Mouse (Mus musculus) layer of hippocampus, adult 9-11 months (tissue): ENCODE measurements at regions not wholly inside any gene's neighbourhood (a gene's known extent, or its start where the extent isn't known, plus 50 kb on each side); places are given as distances from the start of the nearest gene placed in this dataset.

Experiments used
- DNase-seq: peaks from one replicate; pipeline ENCODE4 v3.0.0; 2022

- DNase-seq, result no peak
Measured at GRCm38 (mm10) chr6:55627228-55627627, 53.8 kb downstream of the Neurod6 start.

DNA sequence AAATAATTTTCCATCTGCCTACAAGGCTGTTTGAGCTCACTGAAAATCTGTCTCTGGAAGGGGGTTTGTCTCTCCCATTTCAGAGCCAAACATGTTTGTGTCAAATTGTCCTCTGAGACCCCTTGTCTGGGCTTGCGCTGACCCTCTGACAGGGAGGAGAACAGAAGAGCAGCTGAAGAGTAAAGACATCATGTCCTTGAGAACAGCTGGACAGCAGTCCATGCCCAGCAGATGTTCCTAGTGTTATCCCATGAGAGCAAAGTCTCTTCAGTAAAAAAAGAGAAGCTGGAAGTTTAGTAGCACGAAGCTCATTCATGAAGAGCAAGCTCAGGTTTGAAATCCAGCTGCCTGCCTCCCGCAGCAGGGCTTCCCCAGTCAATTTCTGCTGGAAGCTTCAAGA, 60.7 kb downstream of the Neurod6 start:
- no peak for DNase-seq

DNA sequence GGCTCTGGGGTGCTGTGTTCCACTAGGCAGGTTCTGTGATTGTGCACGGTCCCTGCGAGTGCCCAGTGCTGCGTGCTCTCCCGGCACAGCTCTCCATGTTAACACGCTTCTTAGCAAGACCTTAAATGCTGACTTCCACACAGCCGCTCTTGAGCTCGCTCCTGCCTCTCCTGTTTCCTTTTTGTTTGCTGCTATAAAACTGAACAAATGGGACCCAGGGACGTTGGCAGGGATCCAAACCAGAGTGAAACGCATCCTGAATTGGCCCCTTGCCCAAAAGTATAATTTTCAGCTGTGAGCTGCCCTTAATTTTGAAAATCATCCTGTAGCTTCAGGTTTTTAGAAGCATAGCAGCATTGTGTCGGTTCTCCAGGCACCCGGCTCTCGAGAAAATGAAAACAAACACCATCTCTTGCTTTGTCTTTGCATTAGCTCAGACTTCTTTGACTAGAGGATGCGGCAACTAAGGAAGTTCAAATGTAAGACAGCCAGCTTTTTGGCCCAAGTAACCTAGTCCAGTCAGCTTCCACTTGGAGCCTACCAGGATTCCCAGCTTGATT, 63.1 kb downstream of the Neurod6 start:
- DNase-seq, result peak; percentile 55

- DNase-seq, result no peak
Measured at GRCm38 (mm10) chr6:55610395-55610794, 70.7 kb downstream of the Neurod6 start.

DNA sequence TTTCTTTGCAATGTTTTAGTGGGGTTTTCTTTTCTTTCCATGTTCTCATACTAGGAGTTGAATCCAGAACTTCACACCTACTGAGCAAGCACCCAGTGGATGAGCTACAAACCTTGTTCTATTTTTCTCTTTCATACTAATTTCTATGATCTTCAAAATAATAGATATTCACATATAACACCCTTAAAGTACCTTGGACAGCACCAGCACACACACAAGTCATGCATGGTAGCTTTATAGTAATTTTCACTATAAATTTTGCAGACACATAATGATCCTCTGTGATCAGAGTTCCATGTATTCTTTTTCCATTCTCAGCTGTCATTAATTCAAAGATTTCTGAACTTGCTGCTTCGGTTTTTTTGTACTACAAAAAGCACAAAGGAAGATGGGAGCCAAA, 71.1 kb downstream of the Neurod6 start:
- DNase-seq, result no peak

DNA sequence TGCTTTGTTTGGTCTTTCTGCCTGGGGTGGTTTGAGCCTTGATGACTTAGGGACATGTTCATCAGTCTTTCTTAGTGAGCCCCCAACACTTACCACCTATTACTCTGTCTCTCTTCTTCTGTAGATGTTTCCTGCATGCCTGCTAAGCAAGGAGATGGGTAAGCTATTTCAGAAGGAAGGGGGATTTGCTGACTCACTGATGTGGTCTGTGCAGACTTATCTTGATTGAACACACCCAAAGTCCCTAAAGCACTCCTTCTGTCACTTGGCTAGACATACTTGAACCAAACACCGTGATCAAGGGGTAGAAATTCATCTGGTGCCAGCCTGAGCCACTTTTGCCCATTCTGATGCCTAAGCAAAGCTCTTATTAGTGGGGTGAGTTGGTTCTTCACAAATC, 72.0 kb downstream of the Neurod6 start:
- DNase-seq, result no peak

- peak; percentile 24 for DNase-seq
Measured at GRCm38 (mm10) chr6:55597088-55597487, 84.0 kb downstream of the Neurod6 start.

- DNase-seq, result peak; percentile 78
Measured at GRCm38 (mm10) chr6:55592126-55592525, 88.9 kb downstream of the Neurod6 start.

DNA sequence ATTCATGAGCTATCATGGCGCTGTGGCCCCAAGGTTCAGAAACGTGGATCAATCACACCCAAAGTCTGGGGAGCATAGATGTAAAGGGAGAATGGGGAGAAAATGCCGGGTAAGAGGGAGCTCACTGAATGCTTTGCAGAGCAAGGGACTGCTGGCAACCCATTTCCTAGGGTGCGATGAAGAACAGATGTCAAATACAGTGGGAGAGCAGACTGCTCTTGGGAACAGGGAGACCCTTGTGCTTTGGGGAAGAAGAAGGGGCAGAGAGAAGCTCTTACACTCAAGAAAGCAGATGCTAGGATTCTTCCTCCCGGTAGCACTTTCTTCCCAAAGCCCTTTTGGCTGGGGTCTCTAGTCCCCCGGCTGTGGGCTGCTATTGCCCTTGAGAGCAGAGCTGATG, 100.0 kb downstream of the Neurod6 start:
- no peak for DNase-seq

GRCm38 (mm10) chr6:55580036-55580435, 101.0 kb downstream of the Neurod6 start:
- DNase-seq, result no peak

GRCm38 (mm10) chr6:55579611-55580010, 101.5 kb downstream of the Neurod6 start:
- DNase-seq, result no peak

DNA sequence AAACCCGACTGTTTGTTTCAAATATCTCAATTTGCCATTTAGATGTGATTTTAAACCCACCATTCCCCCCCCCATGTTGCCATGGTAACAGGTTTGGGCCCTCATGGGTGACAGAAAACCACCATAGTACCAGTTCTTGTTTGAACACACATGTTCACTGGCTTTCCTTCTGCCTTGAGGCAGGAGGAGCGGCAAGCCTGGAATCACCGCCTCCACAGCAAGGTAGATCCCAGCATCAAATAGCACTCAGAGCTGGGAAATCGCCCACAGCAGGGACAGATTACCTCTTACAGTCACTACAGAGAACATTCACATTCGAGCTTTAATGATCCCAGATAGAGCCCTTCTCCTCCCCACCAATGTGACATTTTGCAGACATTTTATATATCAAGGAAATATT, 102.0 kb downstream of the Neurod6 start:
- peak; percentile 16 for DNase-seq

- DNase-seq, result no peak
Measured at GRCm38 (mm10) chr6:55578051-55578450, 103.0 kb downstream of the Neurod6 start.

DNA sequence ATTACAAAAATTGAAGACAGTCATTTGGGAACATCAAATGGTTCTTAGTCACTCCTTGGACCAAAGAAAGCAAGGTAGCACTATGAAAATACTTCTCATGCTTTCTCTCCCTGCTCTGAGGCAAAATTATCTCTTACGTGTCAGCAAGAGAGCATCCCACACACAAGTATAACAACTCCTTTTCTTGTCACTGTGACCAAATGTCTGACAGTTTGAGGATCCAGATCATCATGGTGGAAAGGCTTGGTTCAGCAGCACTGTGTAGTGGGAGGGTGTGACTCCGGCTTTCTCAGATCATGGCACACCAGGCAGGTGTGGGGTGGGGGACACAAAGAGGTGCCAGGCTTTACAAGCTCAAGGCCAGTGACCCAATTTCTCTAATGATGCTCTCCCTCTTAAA, 113.5 kb downstream of the Neurod6 start:
- no peak for DNase-seq

DNA sequence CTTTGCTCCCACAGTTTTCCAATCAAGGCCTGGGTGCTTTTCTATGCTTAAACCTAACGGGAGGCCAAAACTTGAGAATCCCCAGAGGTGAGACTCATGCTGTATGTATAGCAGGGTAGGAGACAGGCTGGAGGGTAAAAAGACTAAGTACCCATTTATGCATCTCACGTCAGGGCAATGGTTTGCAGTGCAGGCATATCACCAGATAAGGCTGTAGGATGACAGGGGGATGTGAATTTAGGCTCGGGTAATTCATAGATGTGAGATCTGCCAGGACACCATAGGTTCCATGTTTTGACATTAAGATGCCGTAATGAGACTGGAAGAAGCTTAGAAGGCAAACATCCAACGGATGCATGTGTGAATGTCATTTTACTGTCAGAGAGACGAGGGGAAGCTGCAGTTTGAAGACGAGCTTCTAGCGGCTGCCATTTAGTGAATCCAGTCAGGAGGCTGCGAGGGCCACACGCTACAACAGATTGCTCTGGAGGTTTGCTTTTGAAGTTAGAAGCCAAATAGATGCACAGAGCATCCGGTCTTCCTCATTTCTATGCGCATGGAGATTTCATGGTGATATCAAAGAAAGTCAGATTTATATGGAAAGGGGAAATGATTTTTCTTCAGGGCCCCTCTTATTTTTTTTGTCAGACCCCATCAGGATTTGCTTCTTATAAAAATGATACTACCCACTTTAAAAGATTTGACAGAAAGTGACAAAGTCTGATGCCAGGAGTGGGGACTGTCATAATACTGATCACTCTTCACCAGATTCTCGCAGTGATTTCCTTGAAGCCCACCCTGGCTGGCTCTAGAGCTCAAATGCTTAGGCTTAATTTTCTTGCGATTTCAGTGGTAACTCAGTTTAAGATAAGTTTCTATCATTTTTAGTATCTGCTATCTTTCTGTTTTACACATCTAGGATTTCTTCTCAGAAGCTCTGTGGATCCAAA, 113.8 kb downstream of the Adcyap1r1 start:
- peak; percentile 25 for DNase-seq

DNA sequence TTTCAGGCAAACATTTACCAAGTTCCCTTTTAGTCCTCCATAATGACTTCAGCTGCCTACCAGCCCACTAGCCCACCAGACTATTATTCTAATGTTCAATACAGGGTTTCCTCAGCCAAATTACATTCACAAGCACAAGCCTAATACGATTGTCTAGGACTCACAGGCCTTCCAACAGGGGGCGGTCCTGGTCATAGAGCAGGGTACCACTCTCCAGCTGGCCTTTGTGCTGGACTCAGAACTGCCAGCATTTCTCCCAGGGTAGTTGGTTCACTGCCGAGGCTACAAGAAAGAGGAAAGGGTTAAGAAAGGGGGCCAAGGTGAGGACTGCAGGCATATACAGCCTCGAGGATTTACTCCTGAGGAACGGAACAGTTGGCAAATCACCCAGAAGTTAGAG, 108.8 kb downstream of the Adcyap1r1 start:
- DNase-seq, result no peak

DNA sequence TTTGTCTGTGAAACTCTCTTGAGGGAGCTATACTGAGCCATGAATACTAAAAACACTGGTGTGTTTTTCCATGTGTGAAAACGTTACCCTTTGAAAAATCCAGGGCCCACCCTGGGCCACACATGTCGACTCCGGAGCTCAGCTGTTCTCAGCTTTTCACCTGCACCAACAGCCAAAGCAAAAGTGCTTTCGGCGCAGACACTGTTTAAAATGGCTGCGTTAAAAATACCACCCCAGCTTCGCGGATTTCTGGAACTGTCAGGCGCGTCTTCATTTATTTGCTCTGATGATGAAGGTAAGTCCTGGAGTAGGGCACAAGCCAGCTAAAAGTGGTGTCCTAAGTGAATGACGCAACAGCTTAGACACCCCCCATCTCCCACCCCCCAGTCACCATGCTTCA, 108.0 kb downstream of the Adcyap1r1 start:
- DNase-seq, result no peak
